14 mouse cellular contexts compared by ENCODE assay signal in genomic region chr5:131250701-131251636, GRCm38 (mm10). TPM values are rescaled to one million over a fixed set of nuclear protein-coding genes. Genes with fewer than 3 reads are reported as not detected.
DNase-seq lines count a peak whose midpoint lies in the region; ATAC-seq and TF ChIP-seq lines count a peak whose summit lies in the region.
"Had no signal": no experiment of that assay in that cellular context is flagged by ENCODE, and none has a peak within 500 bp of the region (broad histone marks: within the 10 kb centered on the region; RNA-seq: fewer than 3 reads in every experiment).

No protein-coding gene starts in this region.

- no peak for DNase-seq in gastrocnemius, adult 2 months
- no peak for DNase-seq in gastrocnemius, adult 8-10 months (ENCODE audit: low spot score in 2 of 2)
- DNase-seq in heart, adult 2 months, result peak in 1 of 2 experiments; percentile 58
- peak; percentile 12 for DNase-seq in kidney, adult 9 months
- DNase-seq in mesoderm, embryonic 11.5 days (ENCODE audit: low read depth, low spot score), result peak; percentile 18
- DNase-seq in frontal cortex, postnatal 25 days (ENCODE audit: low spot score in 2 of 2), result no peak
- no peak for DNase-seq in adipocyte (ENCODE audit: low spot score)
- DNase-seq: right cerebral cortex, adult 18-20 months; thymus, postnatal 36 days had no signal

- peaks cover 4% of the 10 kb centered on the region; the same call in 1 of the 2 replicates for H3K36me3 ChIP-seq in heart, adult 2 months (ENCODE audit: control insufficient read depth, insufficient read depth, low read length)
- H3K36me3 ChIP-seq: forebrain, embryonic 12.5 days; hindbrain, embryonic 10.5 days had no signal

- no peak overlapping the region; the same call in 1 of the 2 replicates for H3K9ac ChIP-seq in heart, adult 2 months (ENCODE audit: low read depth, low read length)
- H3K9ac ChIP-seq: forebrain, embryonic 12.5 days; liver, embryonic 14.5 days had no signal

- TF ChIP-seq POLR2A in heart, adult 2 months (IDR thresholded peaks at IDR 0.05; ENCODE audit: insufficient read depth, low read depth, low read length), result no peak

- TF ChIP-seq EP300 in heart, adult 2 months (IDR thresholded peaks at IDR 0.05; ENCODE audit: insufficient read depth, low read depth, low read length), result peak; percentile 67; the same call in 1 of the 2 replicates

- H3K27ac ChIP-seq in gastrocnemius, adult 2 months, result peak overlapping the region; percentile 28; the same call in 1 of the 2 replicates
- H3K27ac ChIP-seq in heart, adult 2 months, result peak overlapping the region; percentile 89
- H3K27ac ChIP-seq: forebrain, embryonic 12.5 days; hindbrain, embryonic 10.5 days; liver, embryonic 14.5 days had no signal

- intact Hi-C loops in gastrocnemius, adult 2 months (cut with DNase I), result no loop called here
- intact Hi-C loops in heart, adult 2 months (cut with DNase I), result loop anchor here (2.0 kb wide), 1 partner anchor 56 kb away; no protein-coding TSS in a partner anchor

- 51% methylated on average over 8 of the region's 8 CpGs for WGBS in heart, adult 2 months

- H3K4me1 ChIP-seq in heart, adult 2 months (ENCODE audit: control insufficient read depth, insufficient read depth, low read length), result peaks cover 5% of the 10 kb centered on the region; the same call in 1 of the 2 replicates
- H3K4me1 ChIP-seq: forebrain, embryonic 12.5 days; hindbrain, embryonic 10.5 days had no signal

- no peak for ATAC-seq in granulocyte monocyte progenitor cell, adult 5-6 weeks (replicated peaks; ENCODE audit: poor library complexity, severe bottlenecking)

- no peak overlapping the region for H3K4me3 ChIP-seq in gastrocnemius, adult 2 months
- H3K4me3 ChIP-seq in heart, adult 2 months, result no peak overlapping the region
- H3K4me3 ChIP-seq: forebrain, embryonic 12.5 days; hindbrain, embryonic 10.5 days; myocyte had no signal

- TF ChIP-seq CTCF in gastrocnemius, adult 2 months (IDR thresholded peaks at IDR 0.05), result no peak
- TF ChIP-seq CTCF in heart, adult 2 months (IDR thresholded peaks at IDR 0.05), result no peak

- H3K27me3 ChIP-seq in heart, adult 2 months (ENCODE audit: control insufficient read depth, insufficient read depth, low read length), result no peaks in the 10 kb centered on the region
- H3K27me3 ChIP-seq: forebrain, embryonic 12.5 days had no signal

- H3K79me2 ChIP-seq in heart, adult 2 months (replicated peaks; ENCODE audit: control insufficient read depth, insufficient read depth, low read length), result no peaks in the 10 kb centered on the region

RNA-seq across cellular contexts. Expression of gene Galnt17, which starts 57.3 kb away (rescaled TPM):
- total RNA-seq in gastrocnemius, adult 2 months (2021), result 1 to 10 TPM; 4.3 to 4.5 TPM
- 1 to 10 TPM; 2.2 to 7.3 (median 4.1) TPM for total RNA-seq in gastrocnemius, adult 8-10 months (2022)
- 1 to 10 TPM; 3.8 to 4.6 TPM for total RNA-seq in heart, adult 2 months (2021)
- polyA plus RNA-seq in heart, adult 2 months (2012; rRNA removed), result 2.0 and 3.4 TPM in 2 replicates
- total RNA-seq in granulocyte monocyte progenitor cell, adult 5-6 weeks (2014; fragmentation: Nextera tagmentation), result not detected in 2 replicates
- not detected in 2 replicates for total RNA-seq in granulocyte monocyte progenitor cell, adult 5-6 weeks (2017)

Comparison
In these comparisons a context has a peak if more than half of its experiments do, and no peak if none do; other contexts are left out.
1. DNase-seq: peak in kidney, adult 9 months (single experiment) and mesoderm, embryonic 11.5 days (single experiment); none in gastrocnemius, adult 2 months (single experiment), gastrocnemius, adult 8-10 months (0 of 2), frontal cortex, postnatal 25 days (0 of 2) and adipocyte (single experiment).